Mouse (Mus musculus) cortical plate, adult 2 months (tissue): Measurements from ENCODE around the gene Kctd15. TPM values are rescaled to one million over a fixed set of nuclear protein-coding genes. Genes with fewer than 3 reads are reported as not detected.

Experiments used
- H3K27ac ChIP-seq: fragments of 200-500 bp; 2 replicates; pipeline ENCODE4 v1.5.1; 2012; ENCODE audit warnings: low read length, control low read depth, inconsistent platforms; ENCODE audit not compliant: insufficient read depth
- H3K4me1 ChIP-seq: fragments of 200-500 bp; 2 replicates; pipeline ENCODE4 v1.6.1; 2011; ENCODE audit warnings: low read length; ENCODE audit not compliant: control insufficient read depth, insufficient read depth
- H3K4me3 ChIP-seq: fragments of 200-500 bp; 2 replicates; pipeline ENCODE4 v1.5.1; 2011; ENCODE audit warnings: mild to moderate bottlenecking, low read length, control low read depth; ENCODE audit not compliant: insufficient read depth
- CTCF ChIP-seq: fragments of 200-500 bp; IDR thresholded peaks from 2 replicates; pipeline ENCODE4 v1.5.1; 2011; ENCODE audit warnings: mild to moderate bottlenecking, control low read depth, low read length; ENCODE audit not compliant: insufficient read depth; ENCODE audit errors: extremely low read depth
- POLR2A ChIP-seq: fragments of 200-500 bp; IDR thresholded peaks from 2 replicates; pipeline ENCODE4 v1.6.1; 2011; ENCODE audit warnings: mild to moderate bottlenecking, low read length, control low read depth; ENCODE audit not compliant: insufficient read depth; ENCODE audit errors: extremely low read depth
- polyA plus RNA-seq: library from polyadenylated mRNA; depleted of rRNA; stranded (reverse); fragments of >200 nt; gene quantifications from 2 replicates; pipeline ENCODE4 v1.2.3, GENCODE M21; 2012

Gene Kctd15
- polyA plus RNA-seq, 1 experiment = 19.6 TPM

- Histone ChIP-seq H3K4me3 (no peak overlapping the region), H3K27ac (no peak overlapping the region), H3K4me1 (no peaks in the 10 kb centered on the region)
- TF ChIP-seq POLR2A (no peak), CTCF (no peak)
Observed at GRCm38 (mm10) chr7:34669336-34669735, 12.8 kb upstream of the Kctd15 start.

DNA sequence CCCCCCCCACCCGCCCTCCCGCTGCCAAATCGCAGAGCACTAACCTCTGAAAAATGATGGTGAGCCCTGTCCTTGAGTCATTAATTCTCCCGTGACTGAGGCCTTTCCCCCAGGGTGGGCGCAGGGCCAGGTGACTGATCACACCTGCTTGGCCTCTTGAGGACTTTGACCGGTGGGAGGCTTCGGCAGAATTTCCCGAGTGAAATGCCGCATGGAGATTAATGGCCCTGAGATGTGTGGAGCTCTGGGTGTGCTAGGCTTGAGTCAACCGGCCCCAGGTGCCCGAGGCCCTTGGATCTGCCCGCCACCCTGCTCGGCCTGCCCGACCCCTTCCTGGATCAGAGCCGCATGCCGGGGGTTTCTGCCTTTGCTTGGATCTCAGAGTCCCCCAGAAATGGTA lies 11.3 kb upstream of the Kctd15 start:
- H3K4me3 ChIP-seq = no peak overlapping the region
- H3K27ac ChIP-seq = no peak overlapping the region
- TF ChIP-seq CTCF (no peak), POLR2A (no peak)
- H3K4me1 ChIP-seq = no peaks in the 10 kb centered on the region

DNA sequence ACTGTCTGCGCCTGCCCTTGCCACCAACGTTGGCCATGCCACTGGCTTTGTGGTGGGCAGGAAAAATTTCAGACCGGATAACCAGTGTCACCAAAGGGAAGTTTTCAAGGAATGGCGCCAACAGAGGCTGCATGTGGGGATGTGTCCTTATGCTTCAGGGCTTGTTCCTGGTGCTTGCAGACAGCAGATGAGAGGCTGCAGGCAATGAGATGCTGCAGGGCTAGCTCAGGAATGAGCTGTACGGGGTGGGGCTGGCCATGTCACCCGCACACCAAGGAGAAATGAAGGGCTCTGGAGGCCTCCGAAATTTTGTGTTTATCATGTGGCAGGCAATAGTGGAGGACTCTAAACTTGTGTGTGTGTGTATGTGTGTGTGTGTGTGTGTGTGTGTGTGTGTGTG lies 6.6 kb upstream of the Kctd15 start:
- no peak overlapping the region for H3K27ac ChIP-seq
- no peaks in the 10 kb centered on the region for H3K4me1 ChIP-seq
- TF ChIP-seq POLR2A = no peak
- no peak overlapping the region for H3K4me3 ChIP-seq

GRCm38 (mm10) chr7:34662227-34662626 lies 5.7 kb upstream of the Kctd15 start:
- H3K4me1 ChIP-seq = no peaks in the 10 kb centered on the region
- no peak for TF ChIP-seq POLR2A
- TF ChIP-seq CTCF = no peak
- H3K4me3 ChIP-seq = no peak overlapping the region
- no peak overlapping the region for H3K27ac ChIP-seq

DNA sequence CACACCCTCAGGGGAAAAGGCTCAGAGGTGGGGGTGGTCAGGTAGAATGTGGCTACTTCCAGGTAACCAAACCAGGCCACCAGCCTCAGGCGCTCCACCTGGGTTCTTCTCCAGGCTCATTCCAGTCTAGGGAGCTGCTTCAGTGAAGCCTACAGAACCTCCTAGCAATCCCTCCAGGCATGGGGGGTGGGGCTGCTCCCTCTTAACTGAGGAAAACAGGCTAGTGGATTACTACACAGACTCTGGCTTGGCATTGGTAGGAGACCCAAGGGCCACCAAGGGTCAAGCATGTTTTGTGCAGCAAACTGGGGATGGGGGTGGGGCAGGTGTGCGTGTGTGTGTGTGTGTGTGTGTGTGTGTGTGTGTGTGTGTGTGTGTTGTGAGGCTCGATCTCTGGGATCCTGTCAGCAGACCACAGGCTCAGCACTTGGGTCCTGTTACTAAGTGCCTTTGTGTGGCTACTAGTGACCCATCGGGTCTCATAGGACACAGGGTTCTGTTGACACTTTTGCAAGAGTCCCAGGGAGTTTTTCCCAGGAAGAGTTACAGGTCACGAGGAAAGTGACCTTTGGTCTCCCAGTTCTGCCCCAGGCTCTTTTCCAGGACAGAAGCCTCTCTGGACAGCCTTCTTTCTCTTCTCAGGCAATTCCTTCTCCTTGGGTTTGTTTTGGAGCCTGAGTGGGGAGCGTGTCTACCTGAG lies 3.0 kb upstream of the Kctd15 start:
- TF ChIP-seq POLR2A (no peak), CTCF (no peak)
- no peaks in the 10 kb centered on the region for H3K4me1 ChIP-seq
- no peak overlapping the region for H3K4me3 ChIP-seq
- no peak overlapping the region for H3K27ac ChIP-seq

DNA sequence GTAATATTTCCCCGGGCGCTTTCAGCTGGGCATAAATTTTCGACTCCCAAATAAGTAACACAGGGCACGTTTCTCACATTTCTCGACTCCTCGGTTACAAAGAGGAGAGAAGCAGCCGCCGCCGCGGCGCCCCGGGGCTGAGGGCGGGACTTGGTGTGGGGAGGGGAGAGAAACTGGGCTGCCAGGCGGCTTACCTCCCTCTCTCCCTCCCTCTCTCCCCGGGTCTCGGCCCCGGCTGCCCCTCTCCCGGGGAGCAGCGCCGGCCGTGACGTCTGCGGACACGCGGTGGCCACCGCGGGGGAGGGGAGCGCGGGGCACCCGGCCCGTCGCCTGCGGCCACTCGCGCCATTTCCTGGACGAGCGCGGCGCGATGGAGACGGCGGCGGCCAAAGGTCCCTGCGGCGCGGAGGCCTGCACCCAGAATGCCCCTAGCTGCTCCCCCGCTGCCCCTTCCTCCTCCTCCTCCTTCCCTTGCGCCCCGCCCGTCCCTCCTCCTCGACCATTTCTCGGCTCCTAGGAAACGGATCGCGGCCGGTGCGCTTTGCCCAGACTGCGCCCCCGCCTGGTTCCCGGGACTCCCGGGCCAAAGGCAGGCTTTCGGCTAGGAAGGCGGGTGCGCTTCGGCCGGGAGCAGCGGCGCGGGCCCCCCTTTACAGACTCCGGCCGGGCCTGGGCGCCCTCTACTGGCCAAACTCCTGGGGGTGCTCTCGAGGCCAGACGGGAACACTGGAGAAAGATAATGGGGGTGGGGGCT lies 1.3 kb downstream of the Kctd15 start:
- Histone ChIP-seq H3K27ac (peak overlapping the region; percentile 97), H3K4me3 (peak overlapping the region; percentile 86), H3K4me1 (peaks cover 2% of the 10 kb centered on the region; the same call in 1 of the 2 replicates)
- TF ChIP-seq CTCF (0 out of 2 replicates have a peak, but pooled peaks have one; percentile 25), POLR2A (0 out of 2 replicates have a peak, but pooled peaks have one; percentile 1)

- peak overlapping the region; percentile 97 for H3K27ac ChIP-seq
- H3K4me1 ChIP-seq = peaks cover 2% of the 10 kb centered on the region; the same call in 1 of the 2 replicates
- TF ChIP-seq POLR2A = no peak
- TF ChIP-seq CTCF = no peak
- H3K4me3 ChIP-seq = peak overlapping the region; percentile 86
Observed at GRCm38 (mm10) chr7:34654441-34655085, 2.0 kb downstream of the Kctd15 start.

- TF ChIP-seq CTCF = no peak
- TF ChIP-seq POLR2A = no peak
- Histone ChIP-seq H3K4me1 (peaks cover 2% of the 10 kb centered on the region; the same call in 1 of the 2 replicates), H3K27ac (no peak overlapping the region), H3K4me3 (peak overlapping the region; percentile 86)
Observed at GRCm38 (mm10) chr7:34653731-34654440, 2.6 kb downstream of the Kctd15 start.
